Mouse (Mus musculus): Measurements from ENCODE around the gene Sgk1. TPM values are rescaled to one million over a fixed set of nuclear protein-coding genes. Genes with fewer than 3 reads are reported as not detected.

The Sgk1 gene
- polyA plus RNA-seq, 1 experiment = 31.4 TPM

DNA sequence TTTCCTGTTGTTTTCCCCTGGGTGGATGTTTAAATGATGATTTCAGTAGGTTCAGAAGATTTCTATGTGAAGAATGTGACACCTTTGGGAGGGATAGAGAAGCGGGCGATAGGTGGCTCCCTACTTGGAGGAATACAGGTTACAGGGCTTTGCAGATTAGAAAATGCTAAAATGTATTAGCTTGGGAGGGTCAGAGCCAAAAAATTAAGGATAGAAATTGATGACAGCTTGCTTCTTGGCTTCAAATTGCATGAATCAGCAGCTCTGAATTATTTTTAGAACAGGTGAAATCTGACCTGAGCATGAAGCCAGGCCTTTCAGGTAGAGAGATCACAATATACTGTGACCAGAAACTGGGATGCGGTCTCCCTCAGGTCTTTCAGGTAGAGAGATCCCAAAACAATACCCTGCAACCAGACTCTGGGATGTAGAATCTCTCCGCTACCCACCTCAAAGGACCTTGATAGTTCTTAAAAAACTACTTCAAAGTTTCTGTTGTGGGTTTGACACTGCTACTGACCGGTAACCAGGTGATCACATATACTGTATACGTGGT, 61.2 kb downstream of the Sgk1 start:
- no peak for DNase-seq (ENCODE audit: low read depth, low spot score)
- 95% methylated on average over 6 of the region's 6 CpGs for WGBS

DNA sequence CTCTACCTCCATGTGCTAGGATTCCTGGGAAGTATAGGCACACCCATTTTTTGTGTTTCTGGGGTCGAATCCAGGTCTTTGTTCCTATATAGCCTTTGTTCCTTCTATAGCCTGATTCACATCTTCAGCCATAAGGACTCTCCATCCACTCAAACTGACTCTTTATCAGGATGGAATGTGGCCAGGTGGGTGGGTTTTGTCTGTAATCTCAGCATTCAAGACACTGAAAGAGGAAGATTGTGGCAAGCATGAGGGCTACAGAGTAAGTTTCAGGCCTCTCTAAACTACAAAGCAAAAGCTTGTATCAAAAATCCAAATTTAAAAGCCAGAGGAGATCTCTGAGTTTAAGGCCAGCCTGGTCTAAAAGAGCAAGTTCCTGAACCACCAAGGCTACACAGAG, 63.2 kb downstream of the Sgk1 start:
- no peak for DNase-seq (ENCODE audit: low read depth, low spot score)
- WGBS = 71% methylated on average over 1 of the region's 1 CpGs

DNA sequence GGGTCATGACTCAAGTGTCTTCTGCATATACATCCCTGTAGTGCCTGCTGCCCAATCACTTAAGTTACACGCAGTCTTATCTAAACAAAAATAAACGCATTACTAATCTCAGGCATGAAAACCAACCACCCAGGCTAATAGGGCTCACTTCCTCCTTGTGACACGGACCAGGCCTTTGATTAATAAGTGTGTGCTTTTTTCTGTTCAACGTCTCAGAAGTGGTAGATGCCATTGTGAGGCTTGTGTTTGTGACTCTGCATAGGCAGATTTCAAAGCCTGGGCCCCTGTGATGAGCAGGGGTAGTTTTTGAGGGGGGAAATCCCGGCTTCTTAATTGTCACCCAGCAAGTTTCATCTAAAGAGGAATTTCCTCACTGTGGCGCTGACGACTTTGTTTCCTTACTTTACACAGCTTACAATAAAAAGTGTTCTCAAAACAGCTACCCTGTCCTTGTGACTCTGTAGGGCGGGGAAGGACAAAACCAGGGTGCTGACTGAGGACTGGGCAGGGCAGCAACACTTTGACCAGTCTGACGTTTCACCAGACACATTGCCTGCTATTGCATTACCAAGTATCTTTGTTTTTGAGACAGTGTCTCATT, 64.9 kb downstream of the Sgk1 start:
- 55% methylated on average over 9 of the region's 9 CpGs for WGBS
- DNase-seq (ENCODE audit: low read depth, low spot score) = no peak

DNA sequence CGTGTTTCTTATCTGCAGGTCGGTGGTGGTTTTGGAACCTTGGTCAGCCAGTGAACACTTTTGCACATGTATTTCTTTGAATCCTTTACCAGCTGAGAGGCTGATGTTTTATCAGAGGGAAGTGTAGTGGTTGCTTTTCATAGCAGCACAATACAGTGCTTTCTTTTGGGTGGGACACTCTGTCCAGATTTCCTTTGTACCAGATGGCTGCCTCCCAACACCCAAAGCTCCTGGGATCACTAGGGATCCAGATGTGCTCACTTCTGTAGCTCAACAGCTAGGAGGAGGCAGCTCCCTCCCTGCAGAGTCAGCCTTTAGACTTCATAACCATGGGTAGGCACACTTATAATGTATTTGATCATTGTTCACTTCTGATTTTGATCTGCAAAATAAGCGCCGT, 70.5 kb downstream of the Sgk1 start:
- 85% methylated on average over 4 of the region's 4 CpGs for WGBS
- no peak for DNase-seq (ENCODE audit: low read depth, low spot score)

DNA sequence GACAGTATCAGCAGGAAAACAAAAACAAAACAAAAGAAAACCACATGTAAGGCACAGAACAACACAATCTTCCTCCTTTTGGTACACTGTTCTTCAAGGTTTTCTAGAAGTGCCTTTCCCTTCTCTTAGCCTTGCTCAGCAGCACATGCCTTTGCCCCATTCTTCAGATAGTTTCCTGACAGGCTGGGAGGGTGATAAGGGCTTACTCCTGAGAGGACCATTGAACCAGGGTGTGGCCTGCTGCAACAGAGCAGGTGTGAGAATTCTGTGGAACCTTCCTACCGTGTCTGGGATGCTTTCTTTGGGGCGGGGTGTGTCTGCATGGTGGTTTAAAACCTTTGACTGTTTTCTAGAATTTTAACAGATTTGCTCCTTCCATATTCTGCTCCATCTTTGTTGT, 79.1 kb downstream of the Sgk1 start:
- WGBS = 34% methylated on average over 2 of the region's 2 CpGs
- no peak for DNase-seq (ENCODE audit: low read depth, low spot score)

DNA sequence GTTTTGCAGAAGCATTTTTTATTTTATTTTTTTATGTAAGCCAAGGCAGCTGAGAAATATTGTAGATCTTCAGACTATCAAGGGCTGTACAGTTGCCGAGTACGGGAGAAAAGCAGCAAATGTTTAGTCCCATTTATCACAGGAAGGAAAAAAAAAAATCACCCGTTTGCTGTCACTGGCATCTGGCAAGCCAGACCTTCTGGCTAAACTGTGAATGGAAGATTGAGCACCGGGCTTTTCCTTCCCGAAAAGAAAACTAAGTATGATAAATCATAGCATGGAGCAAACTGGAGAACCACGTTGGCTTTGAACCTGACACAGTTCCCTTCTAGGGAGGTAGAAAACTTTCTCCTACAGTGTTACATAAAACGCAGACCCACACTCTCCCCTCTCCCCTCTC, 81.0 kb downstream of the Sgk1 start:
- no peak for DNase-seq (ENCODE audit: low read depth, low spot score)
- 74% methylated on average over 7 of the region's 7 CpGs for WGBS

DNA sequence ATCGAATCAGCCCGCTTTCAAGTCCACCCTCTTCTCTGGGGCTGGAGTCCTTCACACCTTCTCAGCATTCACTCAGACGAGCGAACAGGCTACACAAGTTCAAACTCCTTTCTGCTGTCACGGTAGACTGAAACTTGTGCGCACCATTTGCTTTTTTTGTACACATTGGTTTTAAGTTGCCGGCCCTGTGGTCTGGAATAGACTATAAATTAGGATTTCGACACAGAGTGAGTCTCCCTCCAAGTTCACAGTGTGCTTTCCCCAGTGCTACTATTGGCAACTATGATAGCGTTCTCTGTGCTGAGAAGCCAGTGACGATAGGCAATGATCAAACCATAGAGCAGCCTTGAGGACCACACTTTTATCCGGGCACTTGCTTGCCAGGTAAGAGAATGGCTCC, 91.7 kb downstream of the Sgk1 start:
- WGBS = 84% methylated on average over 11 of the region's 11 CpGs

DNA sequence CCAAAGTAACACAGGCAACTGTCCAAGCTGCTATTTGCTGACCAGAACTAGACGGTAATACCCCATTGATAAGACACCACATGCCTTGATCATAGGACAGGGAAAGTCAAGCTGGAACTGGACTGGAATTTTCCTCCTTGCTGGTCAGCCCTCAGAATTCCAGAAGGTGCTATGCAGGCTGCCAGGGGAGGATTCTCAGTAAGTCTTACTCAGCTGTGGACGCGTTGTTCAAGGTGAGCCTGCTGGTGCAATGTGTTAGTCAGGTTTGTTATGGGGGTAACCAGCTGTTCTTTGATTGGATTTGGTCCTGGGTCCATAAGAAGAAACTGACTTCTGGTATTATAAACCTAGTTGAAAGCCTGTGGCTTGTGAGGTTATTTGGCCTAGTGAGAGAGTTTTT, 92.8 kb downstream of the Sgk1 start:
- DNase-seq (ENCODE audit: low read depth, low spot score) = no peak
- WGBS = 88% methylated on average over 3 of the region's 3 CpGs

More for the DNA sequence above, 91.7 kb downstream of the Sgk1 start:
- no peak for DNase-seq (ENCODE audit: low read depth, low spot score)

DNA sequence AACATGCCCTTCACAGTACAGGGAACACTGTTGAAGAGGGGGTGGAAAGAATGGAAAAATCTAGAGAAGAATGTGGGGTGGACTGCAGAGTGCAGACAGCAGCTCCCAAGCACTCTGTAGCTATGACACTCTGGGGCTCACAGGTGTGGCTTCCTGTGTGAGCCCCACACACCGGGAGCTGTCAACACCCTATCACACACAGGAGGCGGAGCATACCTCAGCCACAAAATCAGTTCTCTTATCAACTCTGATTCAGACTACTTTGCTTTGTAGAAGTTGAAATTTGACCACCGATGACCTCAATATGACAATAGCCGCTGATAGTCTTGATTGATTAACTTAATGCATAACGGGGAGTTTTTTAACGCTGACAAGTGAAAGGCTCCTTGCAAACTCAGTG, 93.4 kb downstream of the Sgk1 start:
- 73% methylated on average over 6 of the region's 6 CpGs for WGBS
- no peak for DNase-seq (ENCODE audit: low read depth, low spot score)

DNA sequence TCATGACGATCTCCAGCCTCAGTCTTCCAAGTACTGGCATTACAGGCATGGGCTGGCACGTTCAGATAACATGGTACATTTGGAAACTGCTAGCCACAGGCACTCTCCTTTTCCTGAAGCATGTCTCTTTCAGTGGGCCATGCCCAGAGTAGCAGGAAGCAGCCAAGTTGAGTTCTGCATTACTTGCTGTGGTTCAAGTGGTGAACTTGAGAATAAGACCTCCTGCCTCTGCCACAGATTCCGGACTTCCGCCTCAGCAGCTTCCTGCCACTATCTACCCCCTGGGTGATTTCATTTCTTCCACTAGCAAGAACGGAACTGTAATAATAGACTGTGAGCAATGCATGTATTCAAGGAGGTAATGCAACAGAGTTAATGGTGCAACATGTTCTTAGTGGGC, 94.3 kb downstream of the Sgk1 start:
- WGBS = 81% methylated on average over 5 of the region's 5 CpGs
- DNase-seq (ENCODE audit: low read depth, low spot score) = no peak

DNA sequence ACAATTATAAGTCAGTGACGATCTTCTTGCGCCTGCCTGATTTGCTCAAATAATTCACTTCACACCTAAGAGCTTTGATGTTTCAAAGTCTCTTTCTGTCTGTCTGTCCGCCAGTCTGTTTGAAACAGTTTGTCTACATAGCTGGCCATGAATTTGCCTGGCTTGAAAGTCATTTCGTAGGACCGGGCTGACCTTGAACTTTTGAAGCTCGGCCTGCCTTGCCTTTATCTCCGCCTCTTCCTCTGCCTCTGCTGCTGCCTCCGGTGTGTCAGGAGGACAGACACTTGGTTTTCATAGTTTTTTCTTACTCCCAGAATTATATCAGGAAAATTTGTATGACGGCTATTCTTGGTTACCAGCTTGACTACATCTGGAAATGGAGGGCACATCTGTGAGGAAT, 96.4 kb downstream of the Sgk1 start:
- DNase-seq (ENCODE audit: low read depth, low spot score) = no peak
- 86% methylated on average over 9 of the region's 9 CpGs for WGBS

DNA sequence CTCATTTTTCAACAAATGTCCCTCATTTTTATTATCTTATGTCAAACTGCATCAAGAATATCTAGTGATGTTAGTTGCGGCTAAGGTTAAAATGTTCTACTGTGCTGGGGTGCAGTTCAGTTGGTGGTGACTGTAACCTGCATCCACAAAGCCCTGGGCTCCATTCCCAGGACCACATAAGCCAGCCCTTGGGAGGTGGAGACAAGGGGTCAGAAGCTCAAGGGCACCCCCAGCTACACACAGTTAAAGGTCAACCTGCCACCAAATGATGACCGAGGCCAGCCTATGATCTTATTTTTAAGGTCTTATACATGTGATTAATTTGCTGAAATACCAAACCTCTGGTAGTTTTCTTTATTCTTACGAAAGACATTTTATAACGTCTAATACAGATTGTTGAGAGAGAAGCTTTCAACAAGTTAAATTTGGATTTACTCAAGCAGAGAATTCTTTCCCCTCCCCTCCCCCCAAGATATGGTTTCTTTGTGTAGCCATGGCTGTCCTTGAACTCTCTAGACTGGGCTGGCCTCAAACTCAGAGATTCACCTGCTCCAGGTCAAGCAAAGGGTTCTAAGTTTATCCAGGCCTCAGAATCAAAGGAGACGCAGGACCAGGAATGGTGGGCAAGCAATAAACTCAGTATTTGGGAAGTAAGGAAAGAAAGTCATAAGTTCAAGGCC, 97.4 kb downstream of the Sgk1 start:
- WGBS = 92% methylated on average over 5 of the region's 5 CpGs
- no peak for DNase-seq (ENCODE audit: low read depth, low spot score)

DNA sequence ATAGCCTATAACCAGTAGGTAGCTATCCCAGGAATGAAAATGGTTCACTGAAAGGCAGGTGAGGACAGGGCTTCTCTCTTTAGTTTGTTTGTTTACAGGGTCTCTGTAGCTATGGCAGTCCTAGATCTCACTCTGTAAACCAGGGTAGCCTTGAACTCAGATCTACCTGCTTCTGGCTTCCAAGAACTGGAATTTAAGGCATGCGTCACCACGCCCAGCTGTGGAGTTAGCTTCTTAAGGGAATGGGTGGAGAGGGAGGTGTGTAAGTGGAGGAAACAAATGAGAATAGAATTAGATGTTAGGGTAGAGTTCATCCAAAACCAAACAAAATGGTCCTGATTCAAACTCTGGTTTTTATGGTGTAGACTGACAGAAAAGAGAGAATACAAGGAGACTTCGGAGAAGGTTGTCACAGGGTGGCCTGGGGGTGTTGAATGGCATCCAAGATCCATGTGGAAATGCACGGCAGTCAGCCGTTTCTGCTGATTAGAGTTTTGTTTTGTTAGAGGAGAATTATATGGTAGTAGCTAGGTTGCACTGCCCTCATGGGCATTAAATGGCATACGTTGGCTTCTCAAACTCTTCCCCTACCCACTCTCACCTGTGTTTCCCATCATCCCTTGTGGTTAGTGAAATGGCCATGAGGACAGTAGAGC, 98.9 kb downstream of the Sgk1 start:
- DNase-seq (ENCODE audit: low read depth, low spot score) = no peak
- WGBS = 88% methylated on average over 6 of the region's 6 CpGs

DNA sequence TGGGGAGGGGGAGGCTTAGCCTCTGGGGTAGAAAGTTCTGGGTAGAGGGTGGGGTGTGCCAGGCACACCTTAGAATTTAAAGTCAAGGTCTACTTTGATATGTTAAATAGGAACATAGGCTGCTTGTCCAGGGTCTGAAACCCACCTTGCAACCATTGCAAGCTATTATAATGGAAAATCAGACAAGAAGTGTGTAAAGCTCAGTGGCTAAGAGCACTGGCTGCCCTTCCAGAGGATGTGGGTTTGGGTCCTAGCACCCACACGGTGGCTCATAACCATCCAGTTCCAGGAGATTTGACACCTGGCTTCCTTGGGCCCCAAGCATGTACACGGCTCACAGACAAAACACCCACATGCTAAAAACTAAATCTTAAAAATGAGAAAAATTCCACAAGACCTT, 100.3 kb downstream of the Sgk1 start:
- DNase-seq (ENCODE audit: low read depth, low spot score) = no peak
- WGBS = 91% methylated on average over 2 of the region's 2 CpGs

DNA sequence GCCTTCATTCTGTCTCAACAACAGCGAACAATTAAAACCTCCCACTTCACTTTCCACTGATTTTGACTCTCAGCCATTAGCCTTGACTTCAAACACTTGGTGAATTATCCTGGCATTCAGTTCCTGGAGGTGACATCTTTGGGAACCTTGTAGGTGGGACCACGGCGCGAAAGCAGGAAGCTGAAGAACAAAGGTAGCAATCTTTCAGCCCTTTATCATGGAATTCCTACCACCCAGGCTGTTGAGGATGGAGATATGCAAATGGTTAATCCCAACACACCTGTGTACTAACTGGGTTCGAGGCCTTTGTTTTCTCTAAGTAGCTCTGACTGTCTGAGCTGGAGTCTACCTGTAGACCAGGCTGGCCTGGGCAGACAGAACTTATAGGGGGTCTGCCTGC, 106.5 kb downstream of the Sgk1 start:
- WGBS = 88% methylated on average over 5 of the region's 5 CpGs
- no peak for DNase-seq (ENCODE audit: low read depth, low spot score)

DNA sequence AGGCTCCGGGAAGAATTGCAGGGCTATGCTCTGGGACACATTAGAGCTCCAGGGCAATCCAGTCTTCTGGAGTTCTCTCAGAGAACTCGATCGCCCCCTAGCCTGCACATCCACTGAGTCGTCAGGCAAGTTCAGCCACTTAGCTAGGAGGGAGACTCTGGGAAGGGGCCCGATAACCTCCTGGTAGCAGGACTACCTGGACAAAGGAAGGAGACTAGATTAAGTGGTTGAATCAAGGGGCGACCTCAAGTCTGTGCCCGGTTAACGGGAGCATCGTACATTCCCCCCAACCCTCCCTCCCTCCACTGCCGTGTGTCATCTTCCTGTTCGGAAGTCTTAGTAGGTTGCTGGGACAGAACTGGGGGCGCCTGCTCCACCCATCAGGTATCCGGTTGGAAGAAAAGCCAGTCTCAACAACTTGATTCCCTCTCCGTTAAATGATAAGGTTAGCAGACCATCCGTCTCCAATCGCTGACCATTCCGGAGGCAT, 109.4 kb downstream of the Sgk1 start:
- WGBS = 25% methylated on average over 17 of the region's 17 CpGs
- peak; percentile 76 for DNase-seq (ENCODE audit: low read depth, low spot score)

DNA sequence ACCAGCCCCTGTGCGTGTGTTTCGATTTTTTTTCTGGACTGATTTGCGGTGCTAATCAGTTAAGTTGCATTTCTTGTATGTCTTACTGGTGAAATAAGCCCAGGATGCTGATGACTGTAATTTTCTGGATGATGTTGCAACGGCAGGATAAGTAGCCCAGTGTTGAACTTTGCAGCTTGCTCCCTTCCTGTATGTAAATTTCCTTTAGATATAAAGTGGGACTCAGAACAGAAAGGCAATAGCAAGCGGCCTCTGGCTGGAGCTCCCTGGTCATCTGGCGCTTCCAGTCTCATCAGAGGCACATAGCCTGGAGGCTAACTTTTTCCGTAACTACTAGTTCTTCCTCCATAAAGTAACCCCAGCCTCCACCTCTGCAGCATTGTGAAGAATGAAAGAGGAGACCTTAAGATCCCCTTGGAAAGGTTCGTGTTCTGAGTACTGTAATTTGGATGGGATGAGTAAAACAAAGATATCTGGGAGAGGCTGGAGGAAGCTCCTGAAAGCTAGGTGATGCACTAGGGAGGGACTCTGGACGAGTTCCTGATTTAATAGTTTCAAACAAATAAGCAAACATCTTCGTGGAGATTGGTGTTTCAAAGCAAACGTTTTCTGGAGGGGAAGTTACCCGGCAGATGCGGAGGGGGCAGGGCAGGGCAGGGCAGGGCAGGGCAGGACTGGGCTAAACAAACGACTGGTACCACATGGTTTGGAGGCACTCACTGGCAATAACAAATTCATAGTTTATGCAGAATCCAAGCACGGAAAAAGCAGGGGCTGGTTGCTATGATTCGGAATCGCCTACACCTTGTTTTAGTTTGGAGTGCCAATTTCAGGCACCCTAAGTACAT, 110.2 kb downstream of the Sgk1 start:
- DNase-seq (ENCODE audit: low read depth, low spot score) = no peak
- 14% methylated on average over 17 of the region's 17 CpGs for WGBS

DNA sequence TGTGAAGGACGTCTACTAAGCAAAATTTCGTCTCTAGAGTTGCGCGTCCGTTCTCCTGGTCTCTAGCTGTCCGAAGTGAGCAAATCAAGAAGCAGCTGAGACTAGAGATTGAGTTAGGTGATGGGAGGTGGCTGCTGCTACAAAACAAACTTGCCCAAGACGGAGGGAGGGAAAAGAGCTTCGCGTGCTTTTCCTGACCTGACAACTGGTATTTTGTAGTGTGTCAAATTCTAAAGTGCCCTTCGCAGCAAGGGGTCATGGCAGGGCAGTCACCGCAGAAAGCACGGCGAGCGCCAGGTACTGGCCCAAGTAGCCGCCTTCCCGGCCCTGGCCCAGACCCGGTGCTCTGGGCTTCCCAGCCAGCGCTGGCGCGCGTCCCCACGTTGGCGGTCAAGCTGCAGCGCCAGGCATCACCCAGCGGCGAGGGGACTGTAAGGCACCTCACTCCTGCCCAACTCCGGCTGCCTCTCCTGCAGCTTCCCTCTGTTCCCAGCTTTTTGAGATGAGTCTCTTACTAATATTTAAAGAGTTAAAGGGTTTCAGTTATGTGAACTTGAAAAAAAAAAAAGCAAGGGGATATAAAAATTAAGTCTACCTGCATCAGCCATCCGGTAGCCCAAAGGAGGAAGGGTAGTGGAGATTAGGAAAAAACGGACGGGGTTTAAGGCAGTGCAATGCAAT, 111.0 kb downstream of the Sgk1 start:
- DNase-seq (ENCODE audit: low read depth, low spot score) = peak; percentile 42
- WGBS = 2% methylated on average over 30 of the region's 30 CpGs
